Mouse (Mus musculus) urinary bladder, postnatal 14 days (tissue): Measurements from ENCODE around the gene Vps25.

Experiments
- DNase-seq: peaks from one replicate; pipeline ENCODE4 v3.0.0; 2021; ENCODE audit warnings: low spot score

Vps25 gene

DNA sequence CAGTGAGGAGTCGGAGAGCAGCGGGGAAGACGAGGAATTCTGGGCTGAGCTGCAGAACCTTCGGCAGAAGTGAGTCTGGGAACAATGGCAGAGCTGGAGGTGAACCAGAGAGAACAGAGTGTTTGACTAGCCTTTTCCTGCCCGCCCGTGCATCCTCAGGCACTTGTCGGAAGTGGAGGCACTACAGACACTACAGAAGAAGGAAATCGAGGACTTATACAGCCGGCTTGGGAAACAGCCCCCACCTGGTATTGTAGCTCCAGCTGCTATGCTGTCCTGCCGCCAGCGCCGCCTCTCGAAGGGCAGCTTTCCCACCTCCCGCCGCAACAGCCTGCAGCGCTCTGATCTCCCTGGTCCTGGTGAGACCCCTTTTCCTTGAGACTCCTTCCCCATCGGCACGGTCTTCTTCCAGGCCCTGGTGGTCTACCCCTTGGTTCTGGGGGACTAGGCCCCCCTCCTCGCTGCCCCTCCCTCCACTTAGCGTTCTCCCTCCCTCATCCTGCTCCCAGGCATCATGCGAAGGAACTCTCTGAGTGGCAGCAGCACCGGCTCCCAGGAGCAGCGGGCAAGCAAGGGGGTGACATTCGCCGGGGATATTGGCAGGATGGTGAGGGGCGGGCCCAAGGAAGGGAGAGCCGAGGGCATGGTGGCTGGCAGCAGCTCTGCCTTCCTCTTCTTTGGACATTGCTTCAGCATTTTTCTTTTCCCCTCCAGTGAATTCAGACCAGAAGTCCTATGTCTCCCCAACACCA is 23.0 kb downstream of the Vps25 start:
- DNase-seq, result no peak

DNA sequence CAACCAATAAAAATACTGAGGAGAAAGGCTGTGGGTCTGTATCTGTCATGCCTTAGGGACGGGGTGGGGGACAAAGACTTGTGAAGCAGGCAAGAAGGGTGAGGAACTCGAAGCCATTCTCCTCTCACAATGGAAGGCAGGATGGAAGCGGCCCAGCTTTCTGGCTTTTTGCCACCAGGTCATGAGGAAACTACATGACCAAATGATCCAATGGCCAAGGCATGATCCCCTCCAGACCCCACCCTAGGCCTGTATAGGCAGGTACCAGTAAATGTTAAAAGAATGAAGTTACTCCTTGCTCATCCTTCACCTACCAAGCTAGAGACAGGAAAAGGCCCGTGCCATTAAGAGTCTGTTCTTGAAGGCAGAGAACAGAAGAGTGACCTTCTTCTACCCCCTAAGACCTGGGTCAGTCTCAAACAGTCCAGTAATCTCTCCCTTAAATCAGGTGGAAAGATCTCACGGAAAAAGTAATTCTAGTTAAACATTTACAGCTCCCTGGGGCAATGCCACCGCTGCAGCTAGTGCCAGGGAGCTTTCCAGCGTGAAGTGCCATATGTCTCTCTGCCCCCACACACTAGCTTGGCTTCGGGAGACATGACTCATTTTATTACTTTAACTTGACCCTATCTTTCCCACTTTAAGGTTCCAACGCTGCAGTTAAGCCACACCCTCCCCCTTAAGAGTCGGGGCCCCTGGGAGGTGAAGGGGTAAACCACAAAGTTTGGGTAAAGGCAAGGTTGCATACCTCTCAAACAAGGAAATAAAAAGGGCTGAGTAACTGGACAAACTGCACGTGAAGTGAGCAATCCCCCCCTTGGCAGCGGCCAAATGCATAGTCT is 24.1 kb downstream of the Vps25 start:
- peak; percentile 78 for DNase-seq

DNA sequence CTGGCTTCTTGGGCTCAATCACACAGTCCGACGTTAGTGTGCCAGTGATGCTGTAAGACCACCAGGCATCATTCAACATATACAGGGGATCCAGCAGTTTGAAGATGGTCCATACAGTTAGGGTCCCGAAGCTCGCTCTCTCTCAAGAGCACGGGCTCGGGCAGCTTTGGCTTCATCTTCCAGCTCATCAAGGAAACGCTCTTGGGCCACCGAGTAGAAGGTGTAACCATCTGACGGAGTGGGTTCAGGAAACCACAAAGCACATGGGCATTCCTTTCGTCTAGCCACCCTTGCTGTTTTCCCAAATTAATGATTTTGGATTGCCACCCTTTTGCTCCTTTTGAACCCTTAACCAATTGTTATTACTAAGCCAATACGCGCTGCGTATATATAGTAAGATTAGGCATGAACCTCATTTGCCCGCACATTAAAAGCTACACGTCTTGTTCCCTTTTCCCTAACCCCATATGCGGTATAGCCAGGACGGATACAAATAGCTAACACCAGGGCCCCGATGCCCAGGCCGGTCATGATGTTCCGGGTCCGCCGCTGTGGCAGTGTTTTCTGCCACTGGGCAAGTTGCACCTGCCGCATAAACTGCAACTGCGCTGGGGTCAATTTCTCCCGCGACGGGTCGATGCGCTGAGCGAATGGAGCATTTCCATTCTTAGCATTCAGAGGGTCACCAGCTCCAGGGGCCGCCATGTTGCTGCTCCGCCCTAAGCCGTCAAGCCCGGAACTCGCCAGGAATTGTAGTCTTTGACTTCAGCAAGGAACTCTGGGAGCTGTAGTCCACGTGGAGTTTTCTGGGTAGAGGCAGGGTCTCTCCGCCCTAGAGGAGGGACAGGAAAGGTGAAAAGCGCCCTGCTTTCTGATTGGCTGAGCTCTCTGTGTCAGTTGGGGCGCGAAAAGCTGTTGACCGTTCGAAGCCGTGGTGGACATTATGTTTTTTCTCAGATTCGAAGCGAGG is 25.0 kb downstream of the Vps25 start, which contains the start of the genes Cntd1 and Coa3:
Cntd1 (plus strand) TSS at position 790 of the 970 bp plus-strand sequence.
Coa3 (minus strand) TSS at position 892 of the 970 bp plus-strand sequence.
- DNase-seq, result peak; percentile 85

DNA sequence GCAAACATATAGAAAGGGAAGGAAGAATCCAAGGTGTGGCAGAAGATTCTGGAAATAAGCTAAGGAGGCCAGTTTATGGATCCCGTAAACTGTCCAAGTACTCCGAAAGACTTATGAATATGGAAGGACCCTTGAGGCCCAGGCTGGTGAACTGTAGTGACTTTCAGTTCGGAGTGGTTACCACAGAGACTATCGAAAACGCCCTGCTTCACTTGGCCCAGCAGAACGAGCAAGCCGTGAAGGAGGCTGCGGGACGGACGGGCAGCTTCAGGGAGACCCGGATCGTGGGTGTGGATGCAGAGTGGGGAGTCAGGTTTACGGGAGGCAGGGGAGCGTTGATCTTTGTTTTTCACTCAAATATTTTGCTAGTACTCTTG is 25.7 kb downstream of the Vps25 start:
- no peak for DNase-seq

DNA sequence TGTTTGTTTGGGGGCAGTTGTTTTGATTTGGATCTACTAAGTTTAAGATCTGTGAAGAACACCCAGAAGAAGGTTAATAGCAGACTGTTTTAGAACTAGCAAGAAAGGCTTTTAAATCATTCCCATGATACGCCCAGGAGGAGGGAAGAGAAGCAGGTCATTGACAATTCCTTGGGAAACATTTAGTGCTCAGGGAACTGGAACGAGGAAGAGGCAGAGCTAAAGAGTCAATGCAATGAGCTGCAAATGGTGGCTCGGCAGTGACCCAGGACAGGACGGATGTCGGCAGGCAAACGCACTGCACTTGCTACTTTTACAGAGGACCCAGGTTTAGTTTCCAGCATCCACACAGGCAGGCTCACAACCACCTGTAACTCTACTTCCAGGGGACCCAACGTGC is 27.3 kb downstream of the Vps25 start:
- no peak for DNase-seq

DNA sequence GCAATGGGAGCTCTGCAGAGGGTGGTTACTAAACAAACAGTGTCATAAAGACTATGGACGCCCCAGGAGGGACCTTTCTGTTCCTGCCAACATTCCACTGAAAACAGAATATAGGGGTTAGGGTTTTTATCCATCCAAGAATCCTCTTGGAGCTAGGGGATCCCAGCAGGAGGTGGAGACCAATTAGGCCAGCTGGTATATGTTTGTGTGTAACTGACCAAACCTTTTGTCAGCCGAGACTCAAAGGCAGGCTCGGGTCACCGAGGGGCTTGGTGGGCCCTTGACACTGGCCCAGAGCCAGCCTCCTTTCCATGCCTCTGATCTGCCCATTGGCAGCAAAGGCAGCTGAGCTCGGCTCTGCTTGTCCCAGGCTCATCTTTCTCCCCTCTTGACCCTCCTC is 29.4 kb downstream of the Vps25 start:
- DNase-seq, result no peak

DNA sequence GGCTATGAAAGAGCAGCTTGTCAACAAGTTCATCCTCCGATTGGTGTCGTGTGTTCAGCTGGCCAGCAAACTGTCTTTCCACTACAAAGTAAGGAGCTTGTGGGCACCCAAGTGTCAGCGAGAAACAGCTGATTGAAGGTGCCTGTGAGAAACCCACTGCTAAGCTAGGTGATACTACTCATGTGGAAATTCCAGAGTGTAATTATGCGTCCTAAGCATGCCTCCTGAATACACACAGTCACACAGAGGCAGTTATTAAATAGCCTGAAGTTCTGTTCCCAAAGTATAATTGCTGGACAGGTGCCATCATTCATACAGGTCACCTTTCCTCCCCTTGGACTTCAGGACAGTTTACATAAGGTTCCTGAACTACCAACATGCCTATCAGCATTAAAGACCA is 30.3 kb downstream of the Vps25 start:
- DNase-seq, result no peak

DNA sequence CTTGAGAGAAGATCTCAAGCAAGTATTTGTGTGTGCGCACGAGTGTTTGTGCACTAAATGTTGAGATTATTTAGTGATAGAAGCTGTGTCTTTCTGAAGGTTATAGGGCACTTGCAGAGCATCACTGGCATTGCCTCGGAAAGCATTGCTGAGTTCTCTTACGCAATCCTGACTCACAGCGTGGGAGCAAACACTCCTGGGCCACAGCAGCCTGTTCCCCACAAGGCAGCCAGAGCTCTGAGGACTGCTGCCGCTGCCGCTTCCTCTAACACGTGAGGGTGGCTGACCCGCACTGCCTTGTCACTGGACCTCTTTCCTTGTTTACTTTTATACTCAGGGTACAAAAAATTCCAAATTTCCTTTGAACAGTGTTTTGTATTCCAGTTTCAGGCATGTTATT is 33.8 kb downstream of the Vps25 start:
- peak; percentile 59 for DNase-seq

DNA sequence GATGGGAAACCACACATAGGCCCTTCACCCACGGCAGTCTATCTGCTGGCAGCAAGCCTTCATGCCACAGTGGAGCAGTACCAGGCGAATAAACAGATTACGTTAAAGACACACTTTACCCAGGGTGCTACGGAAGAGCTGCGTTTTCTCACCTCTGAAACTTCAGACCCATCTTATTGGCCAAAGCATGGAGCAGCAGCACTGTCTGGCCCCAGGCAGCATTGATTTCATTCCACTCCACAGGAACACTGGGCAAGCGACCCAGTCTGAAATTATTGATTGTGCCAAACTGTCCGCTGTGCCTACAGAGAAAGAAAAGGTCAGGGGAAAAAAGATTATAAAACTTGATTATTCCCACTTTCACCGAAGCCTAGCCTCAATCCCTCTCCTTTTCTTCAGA is 37.7 kb downstream of the Vps25 start:
- DNase-seq, result no peak

DNA sequence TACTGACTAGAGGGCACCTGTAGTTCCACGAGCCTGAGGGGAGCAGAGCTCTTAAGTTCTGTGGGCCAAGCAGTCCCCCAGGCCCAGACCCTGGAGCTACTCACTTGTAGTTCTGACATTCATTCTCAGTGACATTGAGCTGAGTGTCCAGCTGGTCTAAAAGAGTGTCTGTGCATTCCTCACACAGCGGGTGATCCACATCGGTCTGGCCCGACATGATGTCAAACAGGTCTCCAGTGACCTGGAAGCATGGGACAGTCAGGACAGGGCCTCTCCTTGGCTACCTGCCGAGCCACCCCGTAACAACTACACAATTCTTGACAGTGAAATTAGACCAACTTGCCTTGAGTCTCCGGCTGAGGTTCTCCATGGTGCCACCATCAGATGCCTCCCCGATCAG is 41.7 kb downstream of the Vps25 start:
- no peak for DNase-seq

DNA sequence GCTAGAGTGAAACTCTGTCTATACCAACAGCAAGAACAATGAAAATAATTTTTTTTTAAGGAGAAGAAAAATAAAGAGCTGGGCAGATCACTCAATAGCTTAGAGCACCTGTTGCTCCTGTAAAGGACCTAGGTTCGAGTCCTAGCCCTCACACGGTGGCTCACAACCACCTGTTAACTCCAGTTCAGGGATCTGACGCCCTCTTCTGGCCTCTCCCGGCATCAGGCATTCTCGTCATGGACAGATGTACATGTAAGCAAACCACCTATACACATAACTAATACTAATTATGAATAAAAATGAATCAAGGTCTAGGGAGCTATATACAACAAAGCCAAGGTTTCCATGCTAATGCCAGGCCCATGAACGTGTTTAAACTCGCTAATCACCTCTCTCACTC is 47.4 kb downstream of the Vps25 start:
- no peak for DNase-seq

DNA sequence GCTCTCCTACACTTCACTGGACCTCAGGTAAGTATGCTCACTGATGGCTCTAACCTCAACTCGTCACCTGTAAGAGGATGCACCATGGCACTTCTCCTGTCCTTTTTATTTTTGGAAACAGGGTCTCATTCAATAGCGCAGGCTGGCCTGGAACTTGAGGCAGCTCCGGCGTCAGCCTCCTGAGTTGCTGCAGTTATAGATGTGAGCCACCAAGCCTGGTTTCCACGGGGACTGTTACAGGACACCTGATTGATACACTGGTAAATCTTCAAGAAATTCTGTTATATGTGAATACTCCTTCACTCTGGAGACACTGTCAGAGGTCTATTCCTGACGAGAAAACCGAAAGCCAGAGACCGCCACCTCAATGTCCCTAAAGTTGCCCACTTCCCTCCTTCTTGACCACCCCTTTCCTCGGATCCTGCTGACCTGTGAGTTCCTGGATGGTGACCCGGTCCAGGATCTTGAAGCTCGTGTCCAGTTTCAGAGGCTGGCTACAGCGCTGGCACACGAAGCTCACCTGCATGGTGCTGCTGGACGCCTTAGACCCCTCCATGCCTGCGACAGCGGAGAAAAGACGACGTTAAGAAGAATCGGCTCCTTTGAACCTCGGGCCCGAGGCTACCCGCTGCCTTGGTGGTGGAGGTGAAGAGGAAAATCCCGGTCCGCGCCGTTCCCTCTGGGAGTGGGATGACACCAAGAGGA is 47.9 kb downstream of the Vps25 start:
- DNase-seq, result no peak

DNA sequence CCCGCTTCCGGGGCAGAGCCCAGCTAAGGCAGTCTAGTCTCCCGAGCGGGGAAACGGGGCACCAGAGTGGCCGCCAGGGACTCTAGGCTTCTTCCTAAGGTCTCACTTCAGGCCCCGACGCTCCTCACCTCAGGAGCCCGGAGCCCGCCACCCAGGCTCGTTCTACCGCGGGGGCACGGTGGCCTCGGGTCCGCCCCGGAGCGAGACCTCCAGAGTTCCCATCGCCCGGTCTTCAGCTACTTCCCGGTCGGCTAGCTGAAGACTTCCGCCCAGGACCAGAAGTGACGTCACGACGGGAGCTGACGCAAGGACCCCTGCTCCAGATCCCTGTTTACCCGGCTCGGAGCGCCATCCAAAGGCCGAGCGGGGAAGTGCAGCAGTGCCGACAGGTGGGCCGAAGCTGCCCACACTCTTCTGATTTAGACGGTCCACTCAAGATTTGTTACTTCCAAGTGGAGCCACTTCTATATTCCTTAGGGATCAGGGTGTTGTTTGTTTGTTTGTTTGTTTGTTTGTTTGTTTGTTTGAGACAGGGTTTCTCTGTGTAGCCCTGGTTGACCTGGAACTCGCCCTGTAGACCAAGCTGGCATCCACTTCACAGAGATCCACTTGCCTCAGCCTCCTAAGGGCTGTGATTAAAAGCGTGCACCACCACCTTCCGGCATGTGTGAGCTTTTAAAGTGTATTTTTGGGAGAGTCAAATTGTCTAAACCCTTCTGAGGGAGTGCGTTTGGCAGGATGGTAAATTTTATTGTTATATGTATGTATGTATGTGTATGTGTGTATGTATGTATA is 48.7 kb downstream of the Vps25 start, which contains the start of gene Becn1:
Becn1 (minus strand) TSS at position 283 of the 795 bp plus-strand sequence.
- peak; percentile 99 for DNase-seq

DNA sequence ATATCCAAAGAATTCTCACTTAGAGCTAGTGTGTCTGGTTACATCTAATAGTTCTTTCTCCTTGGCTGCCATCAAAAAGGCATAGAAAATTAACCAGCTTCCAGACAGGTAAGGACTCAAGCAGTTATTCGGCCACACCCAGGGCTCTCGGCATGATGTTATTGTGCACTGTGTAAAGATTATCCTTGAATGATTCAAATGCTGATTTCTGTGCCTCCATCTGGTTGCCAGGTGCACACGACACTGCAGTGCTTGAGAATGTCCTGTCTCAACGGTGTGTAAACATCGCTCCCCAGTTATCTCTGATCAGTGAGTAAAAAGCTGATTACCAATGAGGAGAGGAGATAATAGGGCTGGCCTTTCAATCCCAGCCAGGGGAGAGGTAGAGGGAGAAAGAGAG is 54.2 kb downstream of the Vps25 start:
- no peak for DNase-seq
